Mouse (Mus musculus): ENCODE measurements around the gene Zc3h7b.

DNA sequence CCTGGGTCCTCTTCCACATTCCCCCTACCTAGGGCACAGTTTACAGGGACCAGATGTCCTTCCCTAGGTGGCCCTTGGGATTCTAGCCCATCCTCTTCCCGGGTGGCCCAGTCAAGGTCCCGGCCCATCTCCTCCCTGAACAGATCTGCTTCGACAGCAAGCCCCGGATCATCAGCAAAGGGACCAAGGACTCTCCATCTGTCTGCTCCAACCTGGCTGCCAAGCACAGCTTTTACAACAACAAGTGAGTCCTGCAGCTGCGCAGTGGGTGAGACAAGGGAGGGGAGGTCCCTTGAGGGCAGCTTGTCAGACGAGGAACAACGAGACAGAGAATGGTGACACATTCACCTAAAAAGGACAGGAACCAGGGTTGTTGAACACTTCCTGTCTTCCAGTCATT lies 37.0 kb downstream of the Zc3h7b start:
- TF ChIP-seq CTCF (IDR thresholded peaks at IDR 0.05; ENCODE audit: borderline replicate concordance, insufficient read depth, low read length) (no peak), POLR2A (IDR thresholded peaks at IDR 0.05; ENCODE audit: low read depth, low read length) (no peak)

Measured in embryonic fibroblast, embryonic 13.5 days (primary cell).